Mouse (Mus musculus): ENCODE data around the gene Tef. TPM values are rescaled to one million over a fixed set of nuclear protein-coding genes. Genes with fewer than 3 reads are reported as not detected.
A peak's percentile ranks its signal among the peaks of the same experiment; 100 is the strongest.

Tef gene
- total RNA-seq, 1 experiment from 2014 or later, result 20.6 TPM

DNA sequence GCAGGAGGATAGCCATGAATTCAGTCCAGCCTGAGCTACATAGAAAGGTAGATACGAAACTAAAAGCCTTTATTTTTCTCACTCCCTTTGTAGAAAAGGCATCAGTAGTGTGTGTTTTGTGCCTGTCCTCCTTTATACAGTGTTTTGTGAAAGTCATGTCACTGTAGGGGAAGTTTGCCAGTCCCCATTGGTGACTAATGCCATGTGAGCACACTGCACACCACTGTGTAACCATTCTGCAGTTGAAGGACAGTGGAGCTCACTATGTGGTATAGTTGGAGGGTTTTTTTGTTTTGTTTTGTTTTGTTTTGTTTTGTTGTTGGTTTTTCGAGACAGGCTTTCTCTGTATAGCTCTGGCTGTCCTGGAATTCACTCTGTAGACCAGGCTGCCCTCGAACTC, 16.2 kb downstream of the Tef start:
- no peak for ATAC-seq (replicated peaks; ENCODE audit: low read depth, poor library complexity, severe bottlenecking)

DNA sequence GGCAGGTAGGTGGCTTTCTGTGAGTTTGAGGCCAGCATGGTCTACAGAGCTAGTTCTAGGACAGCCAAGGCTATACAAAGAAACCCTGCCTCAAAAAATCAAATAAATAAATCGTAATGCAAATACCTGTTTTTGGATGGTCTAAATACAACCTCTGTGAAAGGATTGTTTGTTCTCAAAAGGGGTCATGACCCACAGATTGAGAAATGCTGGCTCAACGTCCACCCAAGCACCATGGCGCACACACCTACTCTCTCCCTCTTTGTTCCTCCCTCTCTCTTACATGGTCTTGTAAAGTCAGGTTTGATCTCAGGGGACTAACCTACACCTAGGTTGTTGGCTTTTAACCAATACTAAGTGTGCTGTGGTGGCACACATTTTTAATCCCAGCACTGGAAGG, 20.4 kb downstream of the Tef start:
- ATAC-seq (replicated peaks; ENCODE audit: low read depth, poor library complexity, severe bottlenecking), result no peak

- ATAC-seq (replicated peaks; ENCODE audit: low read depth, poor library complexity, severe bottlenecking), result no peak
These were observed 22.6 kb downstream of the Tef start for GRCm38 (mm10) chr15:81824832-81825231.

DNA sequence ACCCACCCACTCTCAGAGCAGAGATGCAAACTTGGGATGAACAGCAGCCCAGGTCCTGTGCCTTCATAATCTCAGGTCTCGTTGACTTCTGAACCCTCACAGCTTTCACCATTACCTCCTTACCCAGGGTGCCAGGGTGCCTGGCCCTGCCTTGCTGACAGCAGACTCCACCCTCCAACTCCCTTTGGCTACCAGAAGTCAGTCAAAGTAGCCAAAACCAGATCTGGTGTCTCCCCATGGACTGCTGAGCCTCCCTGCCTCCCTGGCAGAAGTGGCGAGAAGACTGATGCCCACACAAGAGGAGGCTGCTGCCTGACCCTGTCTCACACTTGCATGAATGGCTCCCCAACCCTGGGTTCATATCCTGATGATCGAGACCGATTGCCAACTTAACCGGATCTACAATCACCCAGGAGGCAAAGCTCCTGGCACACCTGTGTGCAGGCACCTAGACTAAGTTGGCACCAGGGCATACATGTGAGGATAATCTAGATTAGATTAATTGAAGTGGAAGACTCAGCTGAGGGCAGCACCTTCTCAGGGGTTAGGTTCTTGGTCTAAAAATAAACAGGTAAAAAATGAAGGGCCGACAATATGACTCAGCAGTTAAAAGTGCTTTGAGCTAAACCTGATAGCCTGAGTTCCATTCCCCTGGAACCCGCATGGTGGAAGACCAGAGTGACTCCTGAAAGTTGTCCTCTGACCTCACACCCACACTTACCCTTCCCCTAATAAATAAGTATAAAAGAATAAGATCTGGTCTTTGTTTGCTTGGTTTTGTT, 26.4 kb downstream of the Tef start:
- ATAC-seq (replicated peaks; ENCODE audit: low read depth, poor library complexity, severe bottlenecking), result no peak

DNA sequence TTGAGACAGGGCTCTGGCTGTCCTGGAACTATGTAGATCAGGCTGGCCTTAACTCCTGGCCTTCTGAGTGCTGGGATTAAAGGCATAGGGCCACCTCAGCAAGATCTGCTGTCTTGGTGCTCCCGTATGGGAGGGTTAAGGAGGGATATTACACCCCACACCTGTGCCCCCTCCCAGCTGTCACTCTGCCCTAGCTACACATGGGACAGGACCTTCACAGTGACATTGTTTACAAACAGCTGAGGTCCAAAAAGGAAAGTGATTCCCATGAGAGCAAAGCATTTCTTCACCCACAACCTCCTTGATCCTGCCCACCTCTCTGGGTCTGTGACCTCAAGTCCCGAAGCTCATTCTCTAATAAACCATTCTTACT, 27.0 kb downstream of the Tef start:
- no peak for ATAC-seq (replicated peaks; ENCODE audit: low read depth, poor library complexity, severe bottlenecking)

DNA sequence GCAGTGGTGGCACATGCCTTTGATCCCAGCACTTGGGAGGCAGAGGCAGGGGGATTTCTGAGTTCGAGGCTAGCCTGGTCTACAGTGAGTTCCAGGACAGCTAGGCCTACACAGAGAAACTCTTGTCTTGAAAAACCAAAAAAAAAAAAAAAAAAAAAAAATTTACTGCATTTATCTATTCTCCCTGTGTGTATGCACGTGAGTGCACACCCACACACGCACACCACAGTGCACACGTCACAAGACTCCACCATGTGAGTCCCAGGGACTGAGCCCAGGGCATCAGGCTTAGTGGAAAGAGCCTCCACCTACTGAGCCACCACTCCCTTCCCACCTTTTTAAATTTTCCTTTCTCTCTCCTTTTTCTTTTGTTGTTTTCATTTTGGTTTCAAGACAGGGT, 28.3 kb downstream of the Tef start:
- no peak for ATAC-seq (replicated peaks; ENCODE audit: low read depth, poor library complexity, severe bottlenecking)

DNA sequence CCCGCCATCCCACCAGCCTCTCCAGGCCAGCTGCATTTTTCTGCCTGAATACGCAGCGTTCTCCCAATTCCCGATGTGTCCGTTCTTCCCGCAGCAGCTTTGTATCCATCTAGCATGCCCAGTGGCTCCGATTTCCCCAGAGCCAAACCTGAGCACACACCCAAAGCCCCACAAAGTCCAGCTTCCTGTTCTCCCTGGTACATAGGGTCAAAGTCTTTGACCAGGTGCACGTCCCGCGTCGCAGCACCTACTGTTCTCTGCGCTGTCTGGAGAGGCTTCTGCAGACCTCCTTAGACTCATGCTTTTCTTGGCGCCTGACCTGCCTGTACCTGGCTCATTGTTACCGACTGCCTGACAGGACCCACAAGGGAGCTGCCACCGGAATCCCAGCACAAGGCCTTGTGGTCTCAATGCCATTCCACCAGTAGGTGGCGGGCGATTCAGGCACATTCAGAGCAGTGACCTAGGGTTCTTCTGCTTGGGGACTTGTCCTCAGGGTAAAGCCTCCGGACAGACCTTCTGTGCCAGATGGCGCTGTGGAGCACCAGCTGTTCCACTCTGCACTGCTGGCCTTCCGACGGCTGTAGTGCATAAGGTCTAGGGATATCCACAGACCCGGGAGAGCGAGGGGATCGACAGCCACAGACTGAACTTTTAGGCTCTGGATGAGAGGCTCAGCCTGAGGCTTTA, 29.1 kb downstream of the Tef start:
- ATAC-seq (replicated peaks; ENCODE audit: low read depth, poor library complexity, severe bottlenecking), result peak; percentile 97

DNA sequence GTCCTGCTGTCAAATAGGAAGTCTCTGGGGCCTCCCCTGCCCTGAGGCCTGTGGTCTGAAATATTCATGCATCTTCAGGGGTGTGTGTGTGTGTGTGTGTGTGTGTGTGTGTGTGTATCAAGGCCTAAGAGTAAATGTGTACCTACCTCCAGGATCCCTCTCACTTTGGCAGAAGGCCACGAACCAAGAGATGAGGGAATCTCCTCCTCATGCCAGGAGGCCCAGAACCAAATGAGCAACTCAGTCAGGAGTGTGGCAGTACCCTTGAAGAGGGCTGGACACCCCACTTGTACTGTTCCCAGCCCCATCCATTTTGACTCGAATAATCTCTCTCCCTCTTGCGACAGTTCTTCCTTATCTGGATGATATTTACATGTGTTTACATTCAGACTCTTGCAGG, 30.0 kb downstream of the Tef start:
- no peak for ATAC-seq (replicated peaks; ENCODE audit: low read depth, poor library complexity, severe bottlenecking)

DNA sequence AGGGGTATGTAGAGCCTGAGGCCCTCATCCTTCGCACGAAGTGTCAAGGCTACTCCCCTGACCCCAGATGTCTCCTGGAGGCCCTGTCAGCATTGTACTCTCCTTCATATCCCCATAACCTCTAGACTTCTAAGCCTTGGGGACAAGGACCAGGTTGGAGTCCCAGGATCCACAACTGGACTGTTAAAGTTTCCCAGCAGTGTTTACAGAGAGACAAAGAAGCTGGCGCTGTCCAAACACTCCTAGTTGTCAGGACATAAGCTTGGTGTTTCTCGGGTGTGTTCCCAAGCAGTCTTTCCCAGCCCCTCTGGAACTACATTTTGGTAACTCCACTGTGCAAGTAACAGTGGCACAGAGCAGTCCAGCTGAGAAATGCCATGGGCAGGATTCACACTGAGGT, 31.3 kb downstream of the Tef start:
- no peak for ATAC-seq (replicated peaks; ENCODE audit: low read depth, poor library complexity, severe bottlenecking)

DNA sequence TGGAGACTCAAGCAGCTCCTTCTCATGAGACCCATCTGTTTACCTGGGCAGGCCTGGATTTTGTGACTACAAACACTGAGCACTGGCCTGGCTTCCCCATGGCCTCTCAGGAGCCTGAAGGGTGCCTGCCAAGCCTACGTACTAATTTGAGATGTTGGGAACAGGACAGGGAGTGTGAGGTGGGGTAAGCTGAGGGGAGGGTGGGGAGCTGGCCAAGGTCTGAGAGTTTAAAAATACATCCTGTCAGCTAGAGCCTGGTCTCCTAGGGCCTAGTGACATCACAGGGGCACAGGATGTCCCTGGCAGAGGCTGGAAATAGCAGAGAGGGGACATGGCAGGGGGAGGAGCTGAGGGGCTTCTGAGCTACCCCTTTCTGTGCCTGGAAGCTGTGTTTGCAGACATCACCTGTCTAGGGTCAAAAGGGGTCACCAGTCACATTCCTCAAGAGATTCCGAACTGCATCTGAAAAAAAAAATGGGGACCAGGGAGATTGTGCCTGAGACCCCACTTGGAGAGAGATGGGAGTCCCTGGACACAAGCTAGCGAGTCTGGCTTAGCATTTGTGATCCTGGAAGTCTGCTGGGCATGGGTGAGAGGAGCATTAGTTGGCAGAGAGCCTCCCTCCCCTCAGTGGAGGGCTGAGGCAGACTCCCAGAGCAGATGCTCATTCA, 32.1 kb downstream of the Tef start:
- no peak for ATAC-seq (replicated peaks; ENCODE audit: low read depth, poor library complexity, severe bottlenecking)

GRCm38 (mm10) chr15:81835007-81835880, 33.0 kb downstream of the Tef start:
- no peak for ATAC-seq (replicated peaks; ENCODE audit: low read depth, poor library complexity, severe bottlenecking)

DNA sequence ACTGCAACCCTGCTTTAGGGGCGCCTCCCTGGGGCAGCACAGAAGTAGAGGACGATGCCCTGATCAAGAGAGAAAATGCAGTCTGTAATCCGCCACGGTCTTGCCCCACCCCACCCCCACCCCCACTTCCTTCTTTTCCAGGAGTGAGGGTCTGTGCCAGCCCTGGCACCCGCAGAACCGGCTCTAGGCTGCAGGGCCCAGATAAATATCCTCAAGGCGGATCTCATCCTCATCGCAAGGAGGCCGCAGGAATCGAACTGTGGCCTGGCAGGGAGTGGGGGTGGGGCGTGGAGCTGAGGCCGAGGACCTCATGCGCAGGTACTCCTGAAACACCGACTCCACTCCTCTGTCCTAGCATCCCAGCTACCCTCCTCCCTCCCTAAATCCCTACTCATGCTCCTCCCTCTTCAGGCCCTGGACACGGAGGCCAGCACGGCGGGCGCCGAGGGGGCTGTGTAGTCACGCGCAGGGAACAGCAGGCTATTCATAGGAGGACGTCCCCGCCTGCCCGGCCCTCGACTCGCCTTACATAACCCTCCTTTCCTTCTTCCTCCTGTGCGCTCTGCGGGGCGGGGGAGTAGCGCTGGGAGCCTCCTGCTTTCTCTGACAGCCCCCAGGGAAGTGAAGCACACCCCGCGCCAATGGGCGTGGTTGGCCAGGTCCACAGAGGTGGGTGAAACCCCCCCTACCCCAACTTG, 34.1 kb downstream of the Tef start:
- peak; percentile 71 for ATAC-seq (replicated peaks; ENCODE audit: low read depth, poor library complexity, severe bottlenecking)

DNA sequence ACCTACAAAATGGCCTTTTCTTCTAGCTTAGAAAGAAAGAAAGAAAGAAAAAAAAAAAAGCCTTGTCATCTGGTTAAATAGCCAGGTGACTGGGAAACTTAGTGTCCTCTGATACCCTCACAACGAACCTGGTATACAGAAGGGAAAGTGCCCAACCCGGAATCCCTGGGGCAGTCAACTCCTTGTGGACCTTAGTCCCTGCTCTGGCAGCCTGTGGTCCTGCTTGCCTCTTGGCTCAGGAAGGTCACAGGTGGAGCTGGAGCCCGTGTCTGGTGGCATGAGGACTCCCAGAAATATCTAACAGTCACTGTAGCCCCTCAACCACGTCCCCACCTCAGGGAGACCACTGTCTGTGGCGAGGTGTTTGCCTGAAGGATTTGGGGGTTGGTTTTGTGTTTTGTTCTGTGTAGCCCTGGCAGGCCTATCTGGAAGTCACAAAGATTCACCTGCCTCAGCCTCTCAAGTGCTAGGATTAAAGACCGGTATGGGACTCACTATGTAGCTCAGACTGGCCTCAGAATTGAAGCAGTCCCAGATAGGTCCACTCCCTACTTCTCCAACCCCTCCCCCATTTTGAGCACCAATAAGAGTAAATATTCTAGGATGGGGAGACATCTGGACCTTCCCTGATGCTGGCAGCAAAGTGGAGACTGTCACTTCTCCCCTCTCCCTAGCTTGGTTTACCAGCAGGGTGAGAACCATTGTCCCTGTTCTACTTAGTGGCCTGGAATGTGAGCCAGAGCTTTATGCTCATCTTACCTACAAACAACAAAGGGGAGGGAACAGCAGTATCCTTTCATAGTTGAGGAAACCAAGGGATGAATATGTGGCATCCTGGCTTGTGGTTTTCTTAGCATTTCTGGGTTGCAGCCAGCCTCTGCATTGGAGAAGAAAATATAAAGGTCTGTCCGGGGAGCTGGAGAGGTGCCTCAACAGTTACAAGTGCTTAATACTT, 35.0 kb downstream of the Tef start:
- no peak for ATAC-seq (replicated peaks; ENCODE audit: low read depth, poor library complexity, severe bottlenecking)

GRCm38 (mm10) chr15:81838554-81839235, 36.5 kb downstream of the Tef start:
- no peak for ATAC-seq (replicated peaks; ENCODE audit: low read depth, poor library complexity, severe bottlenecking)

DNA sequence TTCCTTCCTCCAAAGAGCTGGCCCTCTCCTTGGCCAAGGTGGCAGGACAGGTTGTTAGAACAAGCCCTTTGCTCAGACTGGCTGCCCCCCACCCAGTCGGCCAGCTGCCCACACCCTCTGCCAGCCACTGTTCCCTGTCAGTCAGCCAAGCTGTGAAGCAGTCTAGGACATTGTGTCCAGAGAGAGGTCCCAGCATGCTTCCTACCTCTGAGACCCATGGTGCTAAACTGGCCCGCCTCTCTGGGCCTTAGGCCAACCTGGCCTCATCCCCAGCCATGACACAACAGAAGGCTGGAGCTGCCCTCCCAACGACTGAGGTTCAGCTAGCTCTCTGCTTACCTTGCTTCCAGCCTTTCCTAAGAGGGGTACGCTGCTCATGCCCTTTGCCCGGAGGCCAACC, 37.4 kb downstream of the Tef start:
- ATAC-seq (replicated peaks; ENCODE audit: low read depth, poor library complexity, severe bottlenecking), result no peak; the same call in 1 of the 2 replicates

GRCm38 (mm10) chr15:81840306-81840705, 38.1 kb downstream of the Tef start:
- no peak for ATAC-seq (replicated peaks; ENCODE audit: low read depth, poor library complexity, severe bottlenecking)

GRCm38 (mm10) chr15:81842275-81842674, 40.1 kb downstream of the Tef start:
- peak; percentile 66 for ATAC-seq (replicated peaks; ENCODE audit: low read depth, poor library complexity, severe bottlenecking)

DNA sequence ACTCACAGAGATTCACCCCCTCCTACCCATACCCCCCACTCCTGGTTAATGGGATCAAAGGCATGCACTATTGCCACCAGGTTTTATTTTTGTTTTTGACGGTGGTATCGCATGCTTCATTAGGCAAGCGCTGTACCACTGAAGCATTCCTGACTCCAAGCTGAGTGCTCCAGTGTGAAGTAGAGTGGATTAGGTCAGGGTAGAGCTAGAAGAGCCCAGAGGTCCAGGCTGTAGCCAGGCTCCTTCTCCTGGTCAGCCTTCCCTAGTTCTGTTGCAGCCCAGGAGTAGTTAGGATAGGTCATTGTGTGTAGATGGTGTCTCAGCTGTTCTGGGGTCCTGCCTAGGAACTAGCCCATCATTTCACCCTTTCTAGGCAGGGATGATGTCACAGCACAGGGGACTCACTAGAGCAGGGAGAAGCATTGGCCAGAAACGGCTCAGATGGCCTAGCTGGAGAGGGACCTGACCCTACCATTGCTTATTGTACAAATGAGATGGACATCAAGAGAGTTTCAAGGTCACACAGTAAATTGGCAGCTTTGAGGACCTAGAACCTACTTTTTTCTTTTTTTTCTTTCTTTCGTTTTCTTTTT, 42.9 kb downstream of the Tef start:
- ATAC-seq (replicated peaks; ENCODE audit: low read depth, poor library complexity, severe bottlenecking), result no peak
